ENCODE assay signal across 11 mouse cellular contexts in genomic region chr3:99560917-99561316, GRCm38 (mm10).
DNase-seq lines count a peak whose midpoint lies in the region; ATAC-seq and TF ChIP-seq lines count a peak whose summit lies in the region.
"Had no signal": no experiment of that assay in that cellular context is flagged by ENCODE, and none has a peak within 500 bp of the region (broad histone marks: within the 10 kb centered on the region; RNA-seq: fewer than 3 reads in every experiment).

No protein-coding gene starts in this region.

- no peaks in the 10 kb centered on the region for H3K9me3 ChIP-seq in embryonic facial prominence, embryonic 14.5 days (ENCODE audit: control insufficient read depth, low read length)
- no peaks in the 10 kb centered on the region for H3K9me3 ChIP-seq in embryonic facial prominence, embryonic 10.5 days
- H3K9me3 ChIP-seq in kidney, embryonic 16.5 days (ENCODE audit: low read length): no peaks in the 10 kb centered on the region
- H3K9me3 ChIP-seq in lung, postnatal 0 days (ENCODE audit: low read length): no peaks in the 10 kb centered on the region
- H3K9me3 ChIP-seq: midbrain, embryonic 12.5 days had no signal

- no peaks in the 10 kb centered on the region for H3K4me1 ChIP-seq in embryonic facial prominence, embryonic 14.5 days (ENCODE audit: control insufficient read depth, insufficient read depth, low read length)
- no peaks in the 10 kb centered on the region for H3K4me1 ChIP-seq in embryonic facial prominence, embryonic 10.5 days
- H3K4me1 ChIP-seq in kidney, embryonic 16.5 days (ENCODE audit: insufficient read depth, low read length): no peaks in the 10 kb centered on the region
- no peaks in the 10 kb centered on the region for H3K4me1 ChIP-seq in lung, postnatal 0 days (ENCODE audit: insufficient read depth, low read depth, low read length)
- H3K4me1 ChIP-seq: midbrain, embryonic 12.5 days had no signal

- no peak overlapping the region for H3K4me2 ChIP-seq in embryonic facial prominence, embryonic 14.5 days (ENCODE audit: low read depth, low read length)
- no peak overlapping the region for H3K4me2 ChIP-seq in kidney, embryonic 16.5 days (replicated peaks; ENCODE audit: low read depth, low read length)
- no peak overlapping the region for H3K4me2 ChIP-seq in lung, postnatal 0 days (replicated peaks; ENCODE audit: low read depth, low read length)
- H3K4me2 ChIP-seq: midbrain, embryonic 12.5 days had no signal

- no peak overlapping the region for H3K4me3 ChIP-seq in embryonic facial prominence, embryonic 14.5 days (ENCODE audit: low read depth, low read length)
- no peak overlapping the region for H3K4me3 ChIP-seq in embryonic facial prominence, embryonic 10.5 days
- H3K4me3 ChIP-seq in kidney, embryonic 16.5 days (ENCODE audit: low read length): no peak overlapping the region
- no peak overlapping the region for H3K4me3 ChIP-seq in lung, postnatal 0 days (ENCODE audit: low read depth, low read length)
- H3K4me3 ChIP-seq: midbrain, embryonic 12.5 days had no signal

- no peak overlapping the region for H3K9ac ChIP-seq in embryonic facial prominence, embryonic 14.5 days (ENCODE audit: low read depth, low read length)
- H3K9ac ChIP-seq in kidney, embryonic 16.5 days (replicated peaks; ENCODE audit: low read length): no peak overlapping the region
- H3K9ac ChIP-seq in lung, postnatal 0 days (replicated peaks; ENCODE audit: low read depth): no peak overlapping the region
- H3K9ac ChIP-seq: midbrain, embryonic 12.5 days had no signal

- no peaks in the 10 kb centered on the region for H3K27me3 ChIP-seq in embryonic facial prominence, embryonic 14.5 days (replicated peaks; ENCODE audit: control insufficient read depth, insufficient read depth, low read length)
- H3K27me3 ChIP-seq in embryonic facial prominence, embryonic 10.5 days (replicated peaks; ENCODE audit: low read depth, poor library complexity, severe bottlenecking): no peaks in the 10 kb centered on the region
- no peaks in the 10 kb centered on the region for H3K27me3 ChIP-seq in kidney, embryonic 16.5 days (ENCODE audit: insufficient read depth, low read length)
- H3K27me3 ChIP-seq in lung, postnatal 0 days (replicated peaks; ENCODE audit: insufficient read depth, low read length): no peaks in the 10 kb centered on the region
- H3K27me3 ChIP-seq: midbrain, embryonic 12.5 days had no signal

- no peak overlapping the region for H3K27ac ChIP-seq in embryonic facial prominence, embryonic 14.5 days (replicated peaks; ENCODE audit: low read depth, low read length)
- H3K27ac ChIP-seq in embryonic facial prominence, embryonic 10.5 days (replicated peaks): no peak overlapping the region
- no peak overlapping the region for H3K27ac ChIP-seq in kidney, embryonic 16.5 days (ENCODE audit: low read length)
- no peak overlapping the region for H3K27ac ChIP-seq in lung, postnatal 0 days (ENCODE audit: low read length)
- H3K27ac ChIP-seq: midbrain, embryonic 12.5 days had no signal

- WGBS in embryonic facial prominence, embryonic 14.5 days: 75% methylated on average over 1 of the region's 1 CpGs
- 79% methylated on average over 1 of the region's 1 CpGs for WGBS in embryonic facial prominence, embryonic 10.5 days
- 80% methylated on average over 1 of the region's 1 CpGs for WGBS in kidney, embryonic 16.5 days
- WGBS in lung, postnatal 0 days: 38% methylated on average over 1 of the region's 1 CpGs

- no peak for TF ChIP-seq CTCF in lung, postnatal 0 days (IDR thresholded peaks at IDR 0.05)

- no peak for TF ChIP-seq EP300 in lung, postnatal 0 days (IDR thresholded peaks at IDR 0.05)

- H3K36me3 ChIP-seq in embryonic facial prominence, embryonic 14.5 days (ENCODE audit: control insufficient read depth, insufficient read depth, low read length): no peaks in the 10 kb centered on the region
- H3K36me3 ChIP-seq in embryonic facial prominence, embryonic 10.5 days (replicated peaks): no peaks in the 10 kb centered on the region
- H3K36me3 ChIP-seq in kidney, embryonic 16.5 days (ENCODE audit: insufficient read depth, low read length): no peaks in the 10 kb centered on the region
- H3K36me3 ChIP-seq in lung, postnatal 0 days (ENCODE audit: insufficient read depth, low read length): no peaks in the 10 kb centered on the region
- H3K36me3 ChIP-seq: midbrain, embryonic 12.5 days had no signal

- peak; percentile 56 for DNase-seq in embryonic facial prominence, embryonic 14.5 days (ENCODE audit: low spot score)
- no peak for DNase-seq in embryonic facial prominence, embryonic 10.5 days (ENCODE audit: low spot score)
- peak; percentile 2 to 6 for DNase-seq in kidney, postnatal 4 days
- peak; percentile 4 for DNase-seq in NIH3T3 (ENCODE audit: low read depth)
- DNase-seq in lung, postnatal 0 days (ENCODE audit: low spot score): peak; percentile 29
- no peak for DNase-seq in adipocyte (ENCODE audit: low spot score)
- DNase-seq in embryo, embryonic 9.5 days (ENCODE audit: extremely low spot score): no peak
- DNase-seq: thymus, postnatal 25 days had no signal

- ATAC-seq in embryonic facial prominence, embryonic 14.5 days (ENCODE audit: low read depth): peak; percentile 47
- ATAC-seq in kidney, embryonic 16.5 days (ENCODE audit: low FRiP score, low TSS enrichment): no peak
- ATAC-seq in lung, postnatal 0 days: peak; percentile 25
- ATAC-seq: CD4-positive, CD25-positive, alpha-beta regulatory T cell, adult 4 months had no signal

Comparison
In these comparisons a context has a peak if more than half of its experiments do, and no peak if none do; other contexts are left out.
1. DNase-seq: peak in embryonic facial prominence, embryonic 14.5 days (single experiment), kidney, postnatal 4 days (2 of 2), NIH3T3 (single experiment) and lung, postnatal 0 days (single experiment); none in embryonic facial prominence, embryonic 10.5 days (single experiment), adipocyte (single experiment) and embryo, embryonic 9.5 days (single experiment).